Mouse (Mus musculus) erythroblast, embryonic 14.5 days (primary cell): ENCODE data around the gene Scamp2.

Experiments
- GATA1 ChIP-seq: IDR thresholded peaks from 2 replicates; pipeline ENCODE4 v1.6.1; 2012; ENCODE audit warnings: low read length, inconsistent platforms, mixed read lengths
- TAL1 ChIP-seq: IDR thresholded peaks from 3 replicates; pipeline ENCODE4 v1.6.1; 2012; ENCODE audit warnings: low read length, inconsistent platforms, mixed read lengths

DNA sequence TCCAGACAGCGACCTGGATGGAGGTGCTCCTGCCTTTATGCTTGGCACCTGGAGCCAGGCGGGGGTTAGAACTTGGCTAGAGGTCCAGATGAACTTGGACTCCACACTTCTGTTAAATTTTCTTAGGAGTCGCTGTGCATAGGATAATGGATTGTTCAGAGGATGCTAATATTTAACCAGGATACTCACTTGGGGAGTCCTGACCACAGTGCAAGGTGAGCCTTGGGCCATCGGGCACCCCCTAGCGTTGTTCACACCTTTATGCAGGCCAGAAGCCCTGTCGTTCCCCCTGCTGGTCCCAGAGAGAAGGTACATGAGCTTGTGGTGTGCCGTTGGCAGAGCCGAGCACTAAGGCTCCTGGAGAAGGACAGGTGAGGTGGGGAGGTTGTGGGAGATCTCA, 6.1 kb downstream of the Scamp2 start:
- TF ChIP-seq GATA1 = no peak
- TF ChIP-seq TAL1 = no peak
